Mouse (Mus musculus) spleen, postnatal 36 days (tissue): ENCODE data around the gene Capn11.

ENCODE experiments used
- DNase-seq, 2 experiments: peaks; one replicate each; pipeline ENCODE4 v3.0.0; 2022; ENCODE audit warnings: low spot score in 2 of 2, mixed read lengths in 1 of 2

Gene Capn11

GRCm38 (mm10) chr17:45682843-45683242 lies 23.7 kb upstream of the Capn11 start:
- DNase-seq: no peak

- DNase-seq: no peak
These were observed 22.5 kb upstream of the Capn11 start for GRCm38 (mm10) chr17:45681588-45681987.

GRCm38 (mm10) chr17:45680391-45680980 lies 21.4 kb upstream of the Capn11 start:
- DNase-seq: no peak

GRCm38 (mm10) chr17:45678106-45678505 lies 19.0 kb upstream of the Capn11 start:
- DNase-seq: peak; percentile 39 to 48

- no peak for DNase-seq
These were observed 13.5 kb upstream of the Capn11 start for GRCm38 (mm10) chr17:45672598-45672997.

- no peak for DNase-seq
These were observed 12.7 kb upstream of the Capn11 start for GRCm38 (mm10) chr17:45671821-45672220.

GRCm38 (mm10) chr17:45667986-45668385 lies 8.9 kb upstream of the Capn11 start:
- no peak for DNase-seq

- DNase-seq: no peak
These were observed 8.4 kb upstream of the Capn11 start for GRCm38 (mm10) chr17:45667481-45667880.

- DNase-seq: no peak
These were observed 7.0 kb upstream of the Capn11 start for GRCm38 (mm10) chr17:45666091-45666490.

- no peak for DNase-seq
These were observed 5.5 kb upstream of the Capn11 start for GRCm38 (mm10) chr17:45664608-45665007.

- DNase-seq: peak; percentile 50 to 53
These were observed 4.2 kb upstream of the Capn11 start for GRCm38 (mm10) chr17:45663106-45663919.

- no peak for DNase-seq
These were observed 3.3 kb downstream of the Capn11 start for GRCm38 (mm10) chr17:45655820-45656219.

- peak in 1 of 2 experiments; percentile 18 for DNase-seq
These were observed 5.9 kb downstream of the Capn11 start for GRCm38 (mm10) chr17:45653233-45653632.

- DNase-seq: no peak
These were observed 14.9 kb downstream of the Capn11 start for GRCm38 (mm10) chr17:45644185-45644584.

- DNase-seq: peak; percentile 33 to 54
These were observed 16.4 kb downstream of the Capn11 start for GRCm38 (mm10) chr17:45642701-45643100.

GRCm38 (mm10) chr17:45641981-45642380 lies 17.1 kb downstream of the Capn11 start:
- no peak for DNase-seq

GRCm38 (mm10) chr17:45638596-45639295 lies 20.4 kb downstream of the Capn11 start:
- DNase-seq: no peak

GRCm38 (mm10) chr17:45634033-45634432 lies 25.1 kb downstream of the Capn11 start:
- DNase-seq: no peak

- DNase-seq: peak; percentile 47 to 55
These were observed 27.2 kb downstream of the Capn11 start for GRCm38 (mm10) chr17:45631940-45632339.

GRCm38 (mm10) chr17:45630992-45631391 lies 28.1 kb downstream of the Capn11 start:
- no peak for DNase-seq

GRCm38 (mm10) chr17:45629861-45630694 lies 29.0 kb downstream of the Capn11 start:
- peak; percentile 55 to 64 for DNase-seq
